Mouse (Mus musculus) myocyte (in vitro differentiated cells): ENCODE data around the gene Slc17a8. TPM values are rescaled to one million over a fixed set of nuclear protein-coding genes. Genes with fewer than 3 reads are reported as not detected.

ENCODE experiments used
- H3K27me3 ChIP-seq: one replicate; pipeline ENCODE4 v1.6.1; 2011; ENCODE audit not compliant: control insufficient read depth, insufficient read depth, insufficient read length
- H3K36me3 ChIP-seq: one replicate; pipeline ENCODE4 v1.6.1; 2011; ENCODE audit not compliant: control insufficient read depth, insufficient read depth
- H3K4me2 ChIP-seq: one replicate; pipeline ENCODE4 v1.6.1; 2011; ENCODE audit warnings: low read depth, control low read depth
- H3K4me3 ChIP-seq: one replicate; pipeline ENCODE4 v1.5.1; 2011; ENCODE audit warnings: mild to moderate bottlenecking, control low read depth, moderate library complexity
- H3K79me2 ChIP-seq: one replicate; pipeline ENCODE4 v1.6.1; 2011; ENCODE audit not compliant: control insufficient read depth, insufficient read depth
- H3ac ChIP-seq: one replicate; pipeline ENCODE4 v1.6.1; 2011; ENCODE audit not compliant: control insufficient read depth, insufficient read length
- CEBPB ChIP-seq: IDR thresholded peaks from 2 replicates; pipeline ENCODE4 v1.6.1; 2011; ENCODE audit warnings: mild to moderate bottlenecking, moderate library complexity; ENCODE audit not compliant: poor library complexity, insufficient read depth, severe bottlenecking
- E2F4 ChIP-seq: IDR thresholded peaks from one replicate; pipeline ENCODE4 v1.6.1; 2011; ENCODE audit warnings: mild to moderate bottlenecking, control low read depth, moderate library complexity; ENCODE audit not compliant: insufficient read depth
- MAX ChIP-seq: IDR thresholded peaks from one replicate; pipeline ENCODE4 v1.6.1; 2011; ENCODE audit warnings: low read depth, mild to moderate bottlenecking, control low read depth
- MYOD1 ChIP-seq, 3 experiments: IDR thresholded peaks; one replicate each; pipeline ENCODE4 v1.6.1; 2011; ENCODE audit warnings: control low read depth in 2 of 3, low read depth in 2 of 3, mild to moderate bottlenecking in 2 of 3, moderate library complexity in 1 of 3; ENCODE audit not compliant: insufficient read length in 2 of 3, control insufficient read depth in 1 of 3
- MYOG ChIP-seq, 3 experiments: IDR thresholded peaks; one replicate each; pipeline ENCODE4 v1.6.1; 2011; ENCODE audit warnings: control low read depth in 2 of 3, low read depth in 2 of 3, mild to moderate bottlenecking in 2 of 3; ENCODE audit not compliant: insufficient read length in 2 of 3, control insufficient read depth in 1 of 3, insufficient read depth in 1 of 3
- POLR2A ChIP-seq: IDR thresholded peaks from one replicate; pipeline ENCODE4 v1.6.1; 2011; ENCODE audit warnings: low read depth, mild to moderate bottlenecking, control low read depth, moderate library complexity; ENCODE audit not compliant: insufficient read length
- POLR2AphosphoS2 ChIP-seq: IDR thresholded peaks from one replicate; pipeline ENCODE4 v1.6.1; 2011; ENCODE audit warnings: low read depth, control low read depth; ENCODE audit not compliant: insufficient read length
- REST ChIP-seq: IDR thresholded peaks from one replicate; pipeline ENCODE4 v1.6.1; 2011; ENCODE audit warnings: mild to moderate bottlenecking, control low read depth, moderate library complexity; ENCODE audit not compliant: insufficient read depth, insufficient read length
- SRF ChIP-seq: IDR thresholded peaks from one replicate; pipeline ENCODE4 v1.6.1; 2011; ENCODE audit warnings: low read depth; ENCODE audit not compliant: control insufficient read depth, insufficient read length
- TCF12 ChIP-seq: IDR thresholded peaks from one replicate; pipeline ENCODE4 v1.6.1; 2011; ENCODE audit warnings: mild to moderate bottlenecking, control low read depth; ENCODE audit not compliant: poor library complexity, insufficient read depth, severe bottlenecking
- TCF3 ChIP-seq: IDR thresholded peaks from one replicate; pipeline ENCODE4 v1.6.1; 2011; ENCODE audit warnings: low read depth, control low read depth; ENCODE audit not compliant: insufficient read length
- USF1 ChIP-seq: IDR thresholded peaks from one replicate; pipeline ENCODE4 v1.6.1; 2011; ENCODE audit warnings: low read depth, mild to moderate bottlenecking, control low read depth, moderate library complexity
- polyA plus RNA-seq: library from polyadenylated mRNA; unstranded; fragments of >200 nt; fragmentation: generic; extraction: Trizol; gene quantifications from one replicate; pipeline ENCODE4 v1.2.1, GENCODE M21; 2012; ENCODE audit warnings: missing spikeins

The Slc17a8 gene
- polyA plus RNA-seq, 1 experiment, result not detected

- Histone ChIP-seq H3K36me3 (no peaks in the 10 kb centered on the region), H3ac (no peak overlapping the region), H3K79me2 (no peaks in the 10 kb centered on the region), H3K4me3 (no peak overlapping the region), H3K27me3 (no peaks in the 10 kb centered on the region), H3K4me2 (no peak overlapping the region)
- TF ChIP-seq POLR2A, result no peak
- TF ChIP-seq CEBPB, result no peak
- TF ChIP-seq MYOD1 (IDR thresholded peaks at IDR 0.05; ENCODE audit: control insufficient read depth in 1 of 3, insufficient read length in 2 of 3, low read depth in 2 of 3), result no peak
- TF ChIP-seq MAX, result no peak
- TF ChIP-seq TCF3, result no peak
- TF ChIP-seq USF1, result no peak
- no peak for TF ChIP-seq SRF
- no peak for TF ChIP-seq E2F4
- TF ChIP-seq TCF12, result no peak
- no peak for TF ChIP-seq REST
Measured at GRCm38 (mm10) chr10:89595935-89596334, 25.1 kb downstream of the Slc17a8 start.

- Histone ChIP-seq H3K36me3 (no peaks in the 10 kb centered on the region), H3K79me2 (no peaks in the 10 kb centered on the region), H3ac (no peak overlapping the region), H3K4me2 (no peak overlapping the region), H3K27me3 (no peaks in the 10 kb centered on the region), H3K4me3 (no peak overlapping the region)
- no peak for TF ChIP-seq CEBPB
- no peak for TF ChIP-seq POLR2AphosphoS2
- TF ChIP-seq REST, result no peak
- TF ChIP-seq E2F4, result no peak
- no peak for TF ChIP-seq SRF
- no peak for TF ChIP-seq POLR2A
- TF ChIP-seq USF1, result no peak
- no peak for TF ChIP-seq TCF3
- TF ChIP-seq MAX, result no peak
- TF ChIP-seq MYOG (IDR thresholded peaks at IDR 0.05; ENCODE audit: control insufficient read depth in 1 of 3, insufficient read depth in 1 of 3, insufficient read length in 2 of 3, low read depth in 2 of 3), result no peak
- no peak for TF ChIP-seq MYOD1 (IDR thresholded peaks at IDR 0.05; ENCODE audit: control insufficient read depth in 1 of 3, insufficient read length in 2 of 3, low read depth in 2 of 3)
- TF ChIP-seq TCF12, result no peak
Measured at GRCm38 (mm10) chr10:89595514-89595913, 25.5 kb downstream of the Slc17a8 start.

- no peak for TF ChIP-seq MYOG (IDR thresholded peaks at IDR 0.05; ENCODE audit: control insufficient read depth in 1 of 3, insufficient read depth in 1 of 3, insufficient read length in 2 of 3, low read depth in 2 of 3)
- no peak for TF ChIP-seq POLR2A
- no peak for TF ChIP-seq TCF12
- no peak for TF ChIP-seq TCF3
- TF ChIP-seq REST, result no peak
- no peak for TF ChIP-seq CEBPB
- TF ChIP-seq USF1, result no peak
- TF ChIP-seq SRF, result no peak
- TF ChIP-seq POLR2AphosphoS2, result no peak
- TF ChIP-seq MAX, result no peak
- TF ChIP-seq E2F4, result no peak
- no peak for TF ChIP-seq MYOD1 (IDR thresholded peaks at IDR 0.05; ENCODE audit: control insufficient read depth in 1 of 3, insufficient read length in 2 of 3, low read depth in 2 of 3)
- H3K79me2 ChIP-seq, result no peaks in the 10 kb centered on the region
- no peaks in the 10 kb centered on the region for H3K27me3 ChIP-seq
- no peaks in the 10 kb centered on the region for H3K36me3 ChIP-seq
- no peak overlapping the region for H3ac ChIP-seq
- H3K4me2 ChIP-seq, result no peak overlapping the region
- no peak overlapping the region for H3K4me3 ChIP-seq
Measured at GRCm38 (mm10) chr10:89594309-89594708, 26.7 kb downstream of the Slc17a8 start.

- Histone ChIP-seq H3K4me3 (no peak overlapping the region), H3K27me3 (no peaks in the 10 kb centered on the region), H3K79me2 (no peaks in the 10 kb centered on the region), H3K4me2 (no peak overlapping the region), H3ac (no peak overlapping the region), H3K36me3 (no peaks in the 10 kb centered on the region)
- no peak for TF ChIP-seq MAX
- no peak for TF ChIP-seq SRF
- TF ChIP-seq MYOG (IDR thresholded peaks at IDR 0.05; ENCODE audit: control insufficient read depth in 1 of 3, insufficient read depth in 1 of 3, insufficient read length in 2 of 3, low read depth in 2 of 3), result no peak
- TF ChIP-seq POLR2A, result no peak
Measured at GRCm38 (mm10) chr10:89592797-89593196, 28.3 kb downstream of the Slc17a8 start.

GRCm38 (mm10) chr10:89589877-89590276, 31.2 kb downstream of the Slc17a8 start:
- no peak overlapping the region for H3ac ChIP-seq
- no peak overlapping the region for H3K4me2 ChIP-seq
- TF ChIP-seq USF1 (no peak), REST (no peak)
- H3K27me3 ChIP-seq, result no peaks in the 10 kb centered on the region
- no peaks in the 10 kb centered on the region for H3K36me3 ChIP-seq
- no peak overlapping the region for H3K4me3 ChIP-seq
- no peaks in the 10 kb centered on the region for H3K79me2 ChIP-seq
